Mouse (Mus musculus) ES-E14 (cell line): ENCODE results near the gene Stxbp1.

Experiments
- CHD2 ChIP-seq: IDR thresholded peaks from 2 replicates; pipeline ENCODE4 v1.6.1; 2014; ENCODE audit warnings: mild to moderate bottlenecking, low read depth, low read length, inconsistent platforms
- HCFC1 ChIP-seq: IDR thresholded peaks from 2 replicates; pipeline ENCODE4 v1.6.1; 2012; ENCODE audit warnings: low read length, inconsistent platforms, borderline replicate concordance; ENCODE audit not compliant: insufficient read depth
- MAFK ChIP-seq: IDR thresholded peaks from 2 replicates; pipeline ENCODE4 v1.6.1; 2014; ENCODE audit warnings: mild to moderate bottlenecking, low read depth, low read length, inconsistent platforms; ENCODE audit not compliant: insufficient read depth
- ZC3H11A ChIP-seq: IDR thresholded peaks from 2 replicates; pipeline ENCODE4 v1.6.1; 2012; ENCODE audit warnings: low read depth, mild to moderate bottlenecking, inconsistent platforms, low read length, borderline replicate concordance
- ZNF384 ChIP-seq: IDR thresholded peaks from 2 replicates; pipeline ENCODE4 v1.6.1; 2012; ENCODE audit warnings: low read depth, low read length, inconsistent platforms

DNA sequence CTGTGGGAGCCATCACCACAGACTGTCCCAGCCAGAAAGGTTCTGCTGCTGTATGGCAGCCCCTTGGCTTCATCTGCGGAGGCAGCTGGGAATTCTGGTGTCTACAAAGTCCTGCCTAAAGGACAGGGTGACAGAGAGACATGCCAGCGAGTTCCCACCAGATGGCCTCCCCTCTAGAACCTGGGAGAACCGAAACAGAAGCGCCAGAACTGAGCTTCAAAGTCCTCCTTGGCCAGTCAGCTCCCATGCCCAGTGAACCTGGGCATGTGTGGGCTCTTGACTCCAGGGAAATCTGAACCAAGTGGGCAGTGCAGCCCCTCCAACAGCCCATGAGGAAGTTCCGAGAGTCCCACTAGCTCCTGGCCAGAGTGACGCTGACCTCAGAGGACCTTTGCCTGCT is 24.4 kb downstream of the Stxbp1 start:
- TF ChIP-seq MAFK: no peak
- TF ChIP-seq HCFC1: no peak
- no peak for TF ChIP-seq ZNF384
- no peak for TF ChIP-seq ZC3H11A
- TF ChIP-seq CHD2: no peak
